Mouse (Mus musculus) neutrophil, adult 5-6 weeks (primary cell): ENCODE results near the gene Acss1. TPM values are rescaled to one million over a fixed set of nuclear protein-coding genes. Genes with fewer than 3 reads are reported as not detected.

Experiments
- ATAC-seq: fragments of 151-379, 151-347 bp; 2 replicates; pipeline ENCODE4 v1.8.0; 2017; ENCODE audit warnings: mild to moderate bottlenecking, moderate TSS enrichment; ENCODE audit not compliant: insufficient number of reproducible peaks, poor library complexity, low FRiP score, severe bottlenecking; ENCODE audit errors: extremely low read depth
- total RNA-seq: library from RNA; stranded (forward); fragments of 200-1000 nt; gene quantifications from 2 replicates; pipeline ENCODE4 v1.2.3, GENCODE M21; 2017

The Acss1 gene
- total RNA-seq = 56.7 and 57.8 TPM in 2 replicates

GRCm38 (mm10) chr2:150667820-150668766 is at the start of gene Acss1:
Acss1 (minus strand) TSS chr2:150668500.
- no peak for ATAC-seq

DNA sequence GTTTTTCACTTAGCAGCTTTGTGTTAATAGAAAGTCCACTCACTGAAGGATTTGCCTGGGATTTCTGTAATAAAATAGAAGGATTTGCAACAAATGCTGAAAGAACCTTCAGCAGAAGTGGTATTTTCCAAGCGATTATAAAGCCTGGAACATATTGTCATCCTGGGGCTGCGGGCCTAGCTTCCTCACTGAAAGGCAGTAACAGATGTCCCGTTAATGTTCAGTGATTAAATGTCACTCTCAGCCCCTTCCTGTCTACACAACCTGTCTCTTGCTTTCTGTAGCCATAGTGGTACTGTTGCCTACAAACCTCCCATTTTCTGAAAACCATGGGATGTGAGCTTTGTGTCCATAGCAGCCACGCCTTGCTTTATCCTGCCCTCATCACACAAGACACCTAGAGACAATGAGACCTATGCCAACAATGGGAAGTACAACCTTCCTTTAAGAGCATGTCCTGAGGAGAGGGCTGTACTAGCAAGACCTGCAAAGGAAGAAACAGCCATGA is 43.9 kb upstream of the Acss1 start:
- no peak for ATAC-seq

GRCm38 (mm10) chr2:150691481-150692170 is 23.3 kb upstream of the Acss1 start:
- ATAC-seq = no peak

DNA sequence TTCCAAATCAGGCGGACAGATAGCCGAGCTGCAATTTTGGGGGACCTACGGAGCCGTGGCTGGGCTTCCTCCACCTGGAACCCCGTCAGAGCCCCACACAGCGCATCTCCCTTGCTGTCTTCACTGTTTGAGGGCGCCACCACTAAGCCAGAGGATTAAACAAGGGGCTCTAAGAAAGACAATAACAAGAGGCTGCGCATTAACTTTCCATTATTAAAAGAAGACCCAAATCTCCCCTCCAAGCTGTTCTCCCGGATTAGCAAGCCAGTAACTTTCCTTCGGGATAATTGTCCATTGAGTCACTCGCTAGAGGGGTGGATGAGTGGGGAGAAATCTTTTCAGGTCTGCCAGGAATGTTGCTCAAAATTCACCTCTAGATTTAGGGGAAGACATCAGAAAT is 21.9 kb upstream of the Acss1 start:
- ATAC-seq = no peak

DNA sequence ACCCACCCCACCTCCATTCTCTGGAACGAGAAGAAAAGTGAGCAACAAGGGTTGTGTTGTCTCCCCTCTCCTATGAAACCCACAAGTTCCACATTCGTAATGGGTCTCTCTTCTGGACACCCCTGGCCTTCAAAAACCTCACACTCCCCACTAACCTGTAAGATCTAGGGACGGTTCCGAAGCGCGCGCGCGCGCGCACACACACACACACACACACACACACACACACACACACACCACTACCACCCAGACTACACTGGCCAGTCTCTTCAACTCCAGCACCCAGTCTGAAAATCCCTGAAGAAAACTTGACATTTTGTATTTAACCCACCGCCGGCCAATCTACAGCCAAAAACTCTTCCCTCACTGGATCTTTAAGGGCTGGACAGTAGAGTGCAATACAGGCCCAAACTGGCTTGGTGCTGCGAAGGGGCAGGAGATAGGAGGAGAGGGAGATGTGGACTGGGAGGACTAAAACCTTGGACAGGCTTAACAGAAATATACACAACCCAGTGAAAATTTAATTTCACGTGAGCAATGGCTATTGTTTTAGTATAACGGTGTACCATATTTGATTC is 21.0 kb upstream of the Acss1 start, which contains the start of gene Vsx1:
Gene Vsx1, minus strand, starts transcription at position 138 of the 578 bp plus-strand sequence.
- ATAC-seq = no peak

- ATAC-seq = no peak
Observed at GRCm38 (mm10) chr2:150688541-150689186, 20.4 kb upstream of the Acss1 start.

GRCm38 (mm10) chr2:150687871-150688540 is 19.7 kb upstream of the Acss1 start:
- no peak for ATAC-seq

GRCm38 (mm10) chr2:150685389-150685788 is 17.1 kb upstream of the Acss1 start:
- no peak for ATAC-seq

- no peak for ATAC-seq
Observed at GRCm38 (mm10) chr2:150684451-150684850, 16.2 kb upstream of the Acss1 start.

DNA sequence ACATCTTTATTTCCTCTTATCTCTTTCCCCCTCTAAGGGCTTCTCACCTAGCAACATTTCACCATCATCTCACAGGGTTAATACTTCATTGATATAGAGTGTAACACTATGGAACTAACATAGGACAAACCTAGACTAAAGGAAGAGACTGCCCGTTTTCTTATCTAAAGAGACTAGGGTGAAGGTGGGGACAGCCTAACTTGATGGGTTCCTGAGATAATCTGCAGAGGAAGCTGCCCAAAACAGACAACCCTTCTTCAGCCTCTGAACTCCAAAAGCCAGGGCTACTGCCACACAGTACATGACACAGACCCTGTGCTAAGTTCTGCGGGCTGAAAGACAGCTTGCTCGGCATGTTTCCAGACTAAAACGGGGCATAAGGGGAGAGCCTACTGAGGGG is 13.3 kb upstream of the Acss1 start:
- no peak for ATAC-seq

GRCm38 (mm10) chr2:150678392-150678791 is 10.1 kb upstream of the Acss1 start:
- peak; percentile 14; the same call in 1 of the 2 replicates for ATAC-seq

GRCm38 (mm10) chr2:150675525-150675924 is 7.2 kb upstream of the Acss1 start:
- no peak for ATAC-seq

DNA sequence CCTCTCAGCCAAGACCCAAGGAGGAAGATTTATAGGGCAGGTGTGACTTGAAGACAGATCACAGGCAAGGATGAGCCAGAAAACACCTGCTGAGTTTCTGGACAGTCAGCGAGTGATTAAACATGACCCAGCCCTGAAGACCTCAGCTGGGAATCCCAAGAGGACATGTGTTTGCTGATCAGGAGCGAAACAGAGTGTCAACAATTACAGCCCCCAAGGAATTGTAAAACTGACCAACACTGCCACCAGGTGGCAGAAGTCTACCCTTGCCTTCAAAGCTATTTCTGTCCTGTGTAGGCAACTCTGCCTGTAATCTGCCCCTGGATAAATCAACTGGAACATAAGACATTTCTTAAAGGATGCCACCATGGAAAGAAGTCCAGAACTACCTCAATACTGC is 6.6 kb upstream of the Acss1 start:
- ATAC-seq = peak; percentile 55

DNA sequence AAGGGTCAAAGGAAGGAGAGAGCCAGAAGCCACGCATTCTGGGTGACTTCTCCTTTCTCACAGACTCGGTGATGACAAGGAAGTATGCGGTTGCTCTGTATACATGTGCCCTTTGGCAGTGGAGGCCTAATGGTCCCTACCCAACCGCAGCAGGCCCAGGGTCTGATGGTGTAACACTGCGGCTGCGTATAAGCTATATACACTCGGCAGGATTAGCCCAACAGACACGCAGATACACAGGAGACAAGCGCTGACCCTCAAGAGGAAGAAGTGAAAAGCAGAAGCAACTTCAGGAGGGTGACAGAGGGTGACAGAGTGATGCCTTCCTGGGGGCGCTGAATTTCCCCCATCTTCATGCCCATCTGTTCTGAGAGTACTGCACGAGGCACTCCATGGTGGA is 5.6 kb upstream of the Acss1 start:
- ATAC-seq = peak; percentile 82

- ATAC-seq = no peak
Observed at GRCm38 (mm10) chr2:150671609-150672290, 3.5 kb upstream of the Acss1 start.

GRCm38 (mm10) chr2:150670926-150671325 is 2.6 kb upstream of the Acss1 start:
- ATAC-seq = no peak

- no peak for ATAC-seq
Observed at GRCm38 (mm10) chr2:150669454-150670045, 1.2 kb upstream of the Acss1 start.

GRCm38 (mm10) chr2:150668956-150669355 is 656 bp upstream of the Acss1 start:
- ATAC-seq = no peak
